Mouse (Mus musculus) ES-Bruce4 (cell line): ENCODE measurements around the gene Upp1. TPM values are rescaled to one million over a fixed set of nuclear protein-coding genes. Genes with fewer than 3 reads are reported as not detected.
"Not testable (repeated sequence)": the region's sequence is repeated elsewhere in the genome, so short reads cannot be mapped to it uniquely, and the experiment has no call there.

Experiments
- H3K27ac ChIP-seq: 2 replicates; pipeline ENCODE4 v1.5.1; 2012; ENCODE audit warnings: low read length, inconsistent platforms; ENCODE audit not compliant: insufficient read depth
- H3K27me3 ChIP-seq: 2 replicates; pipeline ENCODE4 v1.6.1; 2012; ENCODE audit warnings: mild to moderate bottlenecking, low read length, inconsistent platforms; ENCODE audit not compliant: control insufficient read depth, poor library complexity, insufficient read depth, severe bottlenecking
- H3K36me3 ChIP-seq: 2 replicates; pipeline ENCODE4 v1.6.1; 2012; ENCODE audit warnings: inconsistent platforms, mild to moderate bottlenecking, low read length, moderate library complexity; ENCODE audit not compliant: control insufficient read depth, poor library complexity, insufficient read depth, severe bottlenecking
- H3K4me1 ChIP-seq: one replicate; pipeline ENCODE4 v1.8.1; 2011; ENCODE audit warnings: low read length; ENCODE audit not compliant: control insufficient read depth, insufficient read depth
- H3K4me3 ChIP-seq: 2 replicates; pipeline ENCODE4 v1.5.1; 2011; ENCODE audit warnings: low read depth, mild to moderate bottlenecking, low read length
- H3K9ac ChIP-seq: 2 replicates; pipeline ENCODE4 v1.6.1; 2012; ENCODE audit warnings: low read depth, mild to moderate bottlenecking, inconsistent platforms; ENCODE audit not compliant: poor library complexity, severe bottlenecking
- H3K9me3 ChIP-seq: replicated peaks from 2 replicates; pipeline ENCODE4 v1.6.1; 2012; ENCODE audit warnings: mild to moderate bottlenecking, low read length, inconsistent platforms; ENCODE audit not compliant: control insufficient read depth, poor library complexity, insufficient read depth, severe bottlenecking
- CTCF ChIP-seq: IDR thresholded peaks from one replicate; pipeline ENCODE4 v1.8.1; 2011; ENCODE audit warnings: low read depth, low read length
- EP300 ChIP-seq: IDR thresholded peaks from 2 replicates; pipeline ENCODE4 v1.6.1; 2011; ENCODE audit warnings: low read depth, low read length; ENCODE audit not compliant: insufficient read depth
- POLR2A ChIP-seq: IDR thresholded peaks from one replicate; pipeline ENCODE4 v1.8.1; 2011; ENCODE audit warnings: low read length; ENCODE audit not compliant: insufficient read depth
- polyA plus RNA-seq: library from polyadenylated mRNA; stranded (reverse); fragments of >200 nt; gene quantifications from 2 replicates; pipeline ENCODE4 v1.2.4, GENCODE M21; 2011; ENCODE audit warnings: low read depth; ENCODE audit not compliant: missing spikeins, insufficient read depth, insufficient read length

Upp1 gene
- polyA plus RNA-seq, 1 experiment = 190 TPM

DNA sequence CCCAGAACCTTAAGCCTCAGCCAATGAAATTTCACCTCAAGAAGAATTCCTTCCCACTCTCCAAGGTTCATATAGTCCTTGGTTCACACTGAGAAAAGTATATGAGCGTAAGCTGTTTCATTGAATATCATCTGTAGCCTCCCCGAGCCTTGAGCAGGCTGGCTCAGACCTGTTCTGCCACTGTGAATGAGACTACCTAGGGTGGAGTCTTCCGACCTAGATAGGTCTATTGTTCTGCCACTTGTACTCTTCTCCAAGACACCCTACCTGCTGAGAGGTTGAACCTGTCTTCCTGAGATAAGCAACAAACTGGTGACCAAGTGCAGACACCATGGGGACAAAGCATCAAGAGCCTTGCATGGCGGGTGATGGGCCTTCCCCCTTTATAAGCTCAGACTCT lies 28.2 kb downstream of the Upp1 start:
- peaks cover 11% of the 10 kb centered on the region for H3K9me3 ChIP-seq
- no peaks in the 10 kb centered on the region for H3K27me3 ChIP-seq
- no peak overlapping the region for H3K9ac ChIP-seq
- no peaks in the 10 kb centered on the region for H3K36me3 ChIP-seq
- peaks cover 3% of the 10 kb centered on the region for H3K4me1 ChIP-seq
- no peak overlapping the region for H3K4me3 ChIP-seq
- no peak overlapping the region for H3K27ac ChIP-seq
- TF ChIP-seq CTCF (no peak), EP300 (no peak), POLR2A (no peak)

DNA sequence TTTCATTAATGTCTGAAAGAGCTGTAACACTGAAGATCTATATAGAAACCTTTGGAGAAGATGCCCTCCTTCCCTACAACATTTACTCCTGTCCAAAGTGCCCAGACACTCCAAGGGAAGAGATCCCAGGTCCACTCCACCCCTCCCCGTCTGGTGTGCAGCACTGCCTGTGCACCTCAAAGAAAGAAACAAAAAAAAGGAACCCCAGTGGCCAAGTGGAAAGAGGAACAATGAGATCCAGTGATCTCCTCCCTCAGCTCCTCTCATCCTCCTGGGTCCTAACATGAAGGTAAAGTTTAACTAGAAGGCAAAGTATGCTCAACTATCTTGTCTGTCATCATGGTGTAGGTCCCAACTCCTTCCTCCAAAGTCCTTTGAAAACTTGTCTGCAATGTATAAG lies 28.8 kb downstream of the Upp1 start:
- no peak overlapping the region for H3K27ac ChIP-seq
- H3K4me3 ChIP-seq = no peak overlapping the region
- peaks cover 3% of the 10 kb centered on the region for H3K4me1 ChIP-seq
- no peak overlapping the region for H3K9ac ChIP-seq
- no peaks in the 10 kb centered on the region for H3K27me3 ChIP-seq
- TF ChIP-seq EP300 (no peak), CTCF (no peak), POLR2A (no peak)
- peaks cover 11% of the 10 kb centered on the region for H3K9me3 ChIP-seq
- H3K36me3 ChIP-seq = no peaks in the 10 kb centered on the region

DNA sequence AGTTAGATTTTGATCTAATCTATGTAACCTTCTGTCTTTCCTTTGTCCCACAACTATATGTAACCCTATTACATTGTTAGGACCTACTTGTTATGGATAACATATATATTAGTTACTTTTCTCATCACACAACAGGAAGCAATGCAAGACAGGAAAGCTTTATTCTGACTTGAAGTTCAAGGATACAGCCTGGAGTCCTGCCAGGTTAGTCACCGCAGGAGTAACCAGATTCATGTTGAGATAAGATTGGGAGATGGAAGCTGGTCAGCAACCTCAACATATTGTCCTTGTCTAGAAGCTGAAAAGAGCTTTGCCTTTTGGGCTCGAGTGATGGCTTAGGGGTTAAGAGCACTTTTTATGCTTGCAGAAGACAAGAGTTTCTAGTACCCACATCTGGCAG lies 30.3 kb downstream of the Upp1 start:
- Histone ChIP-seq H3K4me3 (no peak overlapping the region), H3K9ac (no peak overlapping the region), H3K4me1 (peaks cover 3% of the 10 kb centered on the region), H3K27me3 (no peaks in the 10 kb centered on the region; the same call in 1 of the 2 replicates), H3K9me3 (peaks cover 11% of the 10 kb centered on the region), H3K27ac (no peak overlapping the region), H3K36me3 (no peaks in the 10 kb centered on the region)
- TF ChIP-seq POLR2A (no peak), CTCF (no peak), EP300 (no peak)

DNA sequence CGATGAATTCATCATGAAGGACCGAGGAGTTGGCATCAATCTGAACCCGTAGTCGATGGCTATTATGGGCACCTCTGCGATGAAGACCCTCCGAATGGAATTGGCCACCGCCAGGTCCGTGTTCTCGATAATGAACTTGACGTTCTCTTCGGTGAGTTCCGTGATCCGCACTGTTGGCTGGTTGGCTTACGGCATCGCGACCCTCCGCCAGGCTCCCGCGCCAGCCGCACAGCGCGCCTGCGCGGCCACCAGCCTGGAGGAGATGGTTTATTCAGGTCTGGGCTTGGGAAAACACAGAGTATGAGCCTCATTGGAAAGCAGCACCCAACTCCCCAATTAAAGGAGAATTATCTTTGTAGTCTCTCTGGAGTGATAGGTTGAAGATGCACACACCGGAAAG lies 32.5 kb downstream of the Upp1 start:
- not testable (repeated sequence) for H3K4me3 ChIP-seq, H3K27me3 ChIP-seq, H3K9ac ChIP-seq, H3K27ac ChIP-seq, H3K36me3 ChIP-seq, H3K4me1 ChIP-seq
- H3K9me3 ChIP-seq = peaks cover 11% of the 10 kb centered on the region

DNA sequence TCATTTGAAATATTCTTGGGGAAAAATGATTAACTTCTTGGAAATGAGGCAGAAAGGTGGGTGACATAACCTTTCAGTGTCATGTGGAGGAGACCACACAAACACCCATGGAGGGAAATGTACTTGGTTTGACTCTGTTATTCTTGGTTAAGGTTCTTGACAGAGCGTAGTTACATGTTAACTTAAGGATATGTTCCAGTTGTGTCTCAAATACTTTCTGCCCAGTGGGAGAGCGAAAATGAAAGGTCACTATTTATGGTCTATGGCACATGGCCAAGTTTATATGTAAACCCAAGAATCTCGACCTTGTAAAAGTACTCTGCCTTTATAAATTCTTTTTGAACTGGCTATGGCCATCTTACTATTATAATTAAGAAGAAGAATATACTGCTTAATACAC lies 42.0 kb downstream of the Upp1 start:
- Histone ChIP-seq H3K4me3 (no peak overlapping the region), H3K27me3 (no peaks in the 10 kb centered on the region; the same call in 1 of the 2 replicates), H3K9me3 (no peaks in the 10 kb centered on the region; the same call in 1 of the 2 replicates), H3K9ac (no peak overlapping the region), H3K36me3 (no peaks in the 10 kb centered on the region), H3K4me1 (no peaks in the 10 kb centered on the region), H3K27ac (no peak overlapping the region)
- TF ChIP-seq EP300 (no peak), CTCF (no peak), POLR2A (no peak)

DNA sequence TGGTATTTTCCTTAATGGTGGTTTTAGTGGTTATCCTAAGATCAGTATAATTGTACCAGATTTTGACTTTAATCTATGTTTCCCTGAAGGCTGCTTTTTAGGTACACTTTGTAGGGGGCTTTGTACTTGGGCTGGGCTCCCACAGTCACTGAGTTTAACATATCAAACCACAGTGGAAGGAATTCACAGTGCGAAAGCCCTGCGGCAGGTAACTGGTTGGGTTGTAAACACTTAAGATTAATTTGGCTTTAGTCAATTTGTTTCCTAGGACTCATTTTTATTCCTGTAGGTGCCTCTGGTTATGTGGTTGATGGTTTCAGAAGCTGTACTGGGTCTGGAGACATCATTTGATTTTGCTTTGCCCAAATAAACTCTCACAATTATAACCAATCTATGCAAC lies 49.4 kb downstream of the Upp1 start:
- no peaks in the 10 kb centered on the region for H3K4me1 ChIP-seq
- no peaks in the 10 kb centered on the region for H3K9me3 ChIP-seq
- H3K36me3 ChIP-seq = no peaks in the 10 kb centered on the region
- no peak overlapping the region for H3K4me3 ChIP-seq
- TF ChIP-seq EP300 = no peak
- no peak for TF ChIP-seq POLR2A
- no peak for TF ChIP-seq CTCF
- no peaks in the 10 kb centered on the region for H3K27me3 ChIP-seq
- H3K27ac ChIP-seq = no peak overlapping the region
- no peak overlapping the region for H3K9ac ChIP-seq
